Mouse (Mus musculus) CH12.LX (cell line): ENCODE results near the gene Creld2.

Experiments
- CHD2 ChIP-seq: IDR thresholded peaks from 2 replicates; pipeline ENCODE4 v1.6.1; 2011; ENCODE audit warnings: low read length, improper control_type of control experiment
- CTCF ChIP-seq, 2 experiments: IDR thresholded peaks in 1 of 2; conservative IDR thresholded peaks in 1 of 2; 2 replicates each; pipeline ENCODE4 v1.5.1; 2011 to 2012; ENCODE audit warnings: low read depth in 2 of 2, low read length in 2 of 2, improper control_type of control experiment in 1 of 2, inconsistent platforms in 1 of 2, mild to moderate bottlenecking in 1 of 2, moderate library complexity in 1 of 2
- E2F4 ChIP-seq: IDR thresholded peaks from 2 replicates; pipeline ENCODE4 v1.6.1; 2011; ENCODE audit warnings: low read depth, low read length, improper control_type of control experiment; ENCODE audit not compliant: insufficient replicate concordance
- EP300 ChIP-seq: IDR thresholded peaks from 2 replicates; pipeline ENCODE4 v1.6.1; 2011; ENCODE audit warnings: low read length, improper control_type of control experiment
- MAFK ChIP-seq: IDR thresholded peaks from 2 replicates; pipeline ENCODE4 v1.6.1; 2011; ENCODE audit warnings: low read length, improper control_type of control experiment; ENCODE audit not compliant: insufficient replicate concordance
- MYC ChIP-seq: IDR thresholded peaks from 2 replicates; pipeline ENCODE4 v1.6.1; 2011; ENCODE audit warnings: low read depth, mild to moderate bottlenecking, improper control_type of control experiment, low read length
- POLR2A ChIP-seq: IDR thresholded peaks from 2 replicates; pipeline ENCODE4 v1.6.1; 2011; ENCODE audit warnings: low read depth, mild to moderate bottlenecking, improper control_type of control experiment, low read length
- POLR2AphosphoS2 ChIP-seq: IDR thresholded peaks from 2 replicates; pipeline ENCODE4 v1.6.1; 2011; ENCODE audit warnings: low read depth, low read length, improper control_type of control experiment
- USF2 ChIP-seq: conservative IDR thresholded peaks from 2 replicates; pipeline ENCODE4 v1.6.1; 2011; ENCODE audit warnings: low read depth, low read length, improper control_type of control experiment

- TF ChIP-seq POLR2A (no peak), E2F4 (no peak), EP300 (no peak), CTCF (conservative IDR thresholded peaks at IDR 0.05 in 1 of 2, IDR thresholded peaks at IDR 0.05 in 1 of 2; ENCODE audit: low read depth in 2 of 2, low read length in 2 of 2) (no peak), MAFK (no peak), POLR2AphosphoS2 (no peak), CHD2 (no peak), USF2 (no peak), MYC (no peak)
Observed at GRCm38 (mm10) chr15:88841160-88841559, 21.7 kb downstream of the Creld2 start.
